Mouse (Mus musculus): Measurements from ENCODE around the gene Micall2. TPM values are rescaled to one million over a fixed set of nuclear protein-coding genes. Genes with fewer than 3 reads are reported as not detected.

Gene Micall2
- polyA plus RNA-seq, 1 experiment from 2014 or later, result 12.8 TPM

DNA sequence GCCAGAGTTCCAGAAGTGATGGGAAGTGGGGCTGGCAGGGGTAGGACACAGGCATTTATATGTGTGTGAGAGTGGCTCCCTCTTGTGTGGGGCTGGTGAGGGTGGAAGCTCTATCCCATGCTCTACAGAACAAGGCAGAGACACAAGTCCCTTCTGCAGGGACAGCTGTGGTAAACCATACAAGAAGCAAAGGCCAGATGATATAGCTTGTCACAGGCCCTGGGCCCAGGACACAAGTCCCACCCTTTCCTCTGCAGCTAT lies 60.5 kb downstream of the Micall2 start:
- Histone ChIP-seq H3K4me3 (ENCODE audit: low read depth, low read length) (no peak overlapping the region), H3K27ac (ENCODE audit: low read depth, low read length) (no peak overlapping the region), H3K27me3 (replicated peaks; ENCODE audit: control insufficient read depth, insufficient read depth, low read length) (peaks cover 23% of the 10 kb centered on the region), H3K36me3 (ENCODE audit: control insufficient read depth, insufficient read depth) (no peaks in the 10 kb centered on the region), H3K9ac (ENCODE audit: low read depth, low read length) (no peak overlapping the region), H3K4me2 (replicated peaks; ENCODE audit: low read depth) (no peak overlapping the region), H3K4me1 (replicated peaks; ENCODE audit: control insufficient read depth, insufficient read depth, low read length) (no peaks in the 10 kb centered on the region), H3K9me3 (ENCODE audit: control insufficient read depth) (no peaks in the 10 kb centered on the region)
- no peak for ATAC-seq
- peak; percentile 16; the same call in 1 of the 2 replicates for TF ChIP-seq CTCF (IDR thresholded peaks at IDR 0.05; ENCODE audit: low read depth)

DNA sequence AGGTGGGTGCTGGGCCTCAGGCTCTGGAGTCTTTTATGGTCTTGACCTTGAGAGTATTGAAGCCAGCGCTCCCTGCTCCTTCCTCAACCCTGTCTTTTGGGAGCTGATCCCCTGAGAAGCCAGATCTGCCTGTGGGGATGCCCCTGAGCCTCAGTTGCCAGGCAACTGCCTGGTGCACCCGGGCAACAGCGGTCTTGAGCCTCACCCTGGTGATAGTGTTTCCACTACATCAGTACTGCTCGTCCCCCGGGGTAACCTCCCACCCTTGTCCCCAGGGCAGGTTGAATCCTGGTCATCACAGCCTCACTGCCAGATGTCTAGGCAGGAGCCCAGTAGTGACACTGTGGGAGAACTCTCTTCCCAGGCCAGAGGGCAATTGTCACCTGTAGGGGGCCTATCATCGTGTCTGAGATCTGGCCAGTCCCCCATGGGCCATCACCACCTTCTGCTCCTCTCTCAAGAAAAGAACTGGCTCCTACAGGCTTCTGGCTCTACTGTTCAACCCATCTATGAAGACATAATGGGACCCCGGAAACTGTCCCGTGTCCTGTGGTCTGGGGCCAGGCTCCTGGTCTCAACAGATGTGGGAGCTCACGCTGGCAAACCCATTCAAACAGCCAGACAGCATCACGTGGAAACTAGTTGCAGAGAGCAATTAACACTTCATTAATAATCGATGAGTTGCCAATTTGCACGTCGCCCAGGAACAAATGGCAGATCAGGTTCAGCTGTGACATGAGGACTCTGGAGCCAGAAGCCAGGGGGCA lies 61.0 kb downstream of the Micall2 start:
- 28% methylated on average over 13 of the region's 13 CpGs for WGBS
- Histone ChIP-seq H3K4me3 (ENCODE audit: low read depth, low read length) (no peak overlapping the region), H3K9me3 (ENCODE audit: control insufficient read depth) (no peaks in the 10 kb centered on the region), H3K27ac (ENCODE audit: low read depth, low read length) (no peak overlapping the region), H3K4me1 (replicated peaks; ENCODE audit: control insufficient read depth, insufficient read depth, low read length) (no peaks in the 10 kb centered on the region), H3K4me2 (replicated peaks; ENCODE audit: low read depth) (no peak overlapping the region), H3K9ac (ENCODE audit: low read depth, low read length) (no peak overlapping the region), H3K36me3 (ENCODE audit: control insufficient read depth, insufficient read depth) (no peaks in the 10 kb centered on the region), H3K27me3 (replicated peaks; ENCODE audit: control insufficient read depth, insufficient read depth, low read length) (peaks cover 23% of the 10 kb centered on the region)
- no peak for ATAC-seq
- peak; percentile 27 for TF ChIP-seq CTCF (IDR thresholded peaks at IDR 0.05; ENCODE audit: low read depth)

DNA sequence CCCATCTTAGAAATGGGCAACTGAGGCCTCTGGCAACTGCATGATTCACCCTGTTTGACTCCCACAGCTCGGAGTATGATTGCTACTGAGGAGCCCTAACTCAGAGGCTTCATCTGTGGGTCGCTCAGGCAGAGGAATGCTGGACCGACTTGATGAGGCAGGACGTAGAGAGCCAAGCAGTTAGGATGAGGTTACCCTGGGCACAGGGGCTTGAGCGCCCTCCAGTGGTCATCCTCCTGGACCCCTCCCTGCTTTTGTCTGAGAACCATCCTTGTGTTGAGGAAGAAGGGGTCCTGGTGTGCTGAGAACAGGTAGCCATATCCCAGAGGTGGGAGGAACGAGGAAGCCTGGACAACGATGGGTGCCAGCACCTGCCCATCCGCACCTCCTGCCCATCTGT lies 66.8 kb downstream of the Micall2 start:
- Histone ChIP-seq H3K9me3 (ENCODE audit: control insufficient read depth) (no peaks in the 10 kb centered on the region), H3K4me1 (replicated peaks; ENCODE audit: control insufficient read depth, insufficient read depth, low read length) (no peaks in the 10 kb centered on the region), H3K27me3 (replicated peaks; ENCODE audit: control insufficient read depth, insufficient read depth, low read length) (peaks cover 57% of the 10 kb centered on the region), H3K27ac (ENCODE audit: low read depth, low read length) (no peak overlapping the region), H3K36me3 (ENCODE audit: control insufficient read depth, insufficient read depth) (no peaks in the 10 kb centered on the region), H3K4me2 (replicated peaks; ENCODE audit: low read depth) (no peak overlapping the region), H3K4me3 (ENCODE audit: low read depth, low read length) (no peak overlapping the region), H3K9ac (ENCODE audit: low read depth, low read length) (no peak overlapping the region)
- peak; percentile 77 for TF ChIP-seq CTCF (IDR thresholded peaks at IDR 0.05; ENCODE audit: low read depth)
- ATAC-seq, result no peak
- WGBS, result 14% methylated on average over 8 of the region's 8 CpGs

DNA sequence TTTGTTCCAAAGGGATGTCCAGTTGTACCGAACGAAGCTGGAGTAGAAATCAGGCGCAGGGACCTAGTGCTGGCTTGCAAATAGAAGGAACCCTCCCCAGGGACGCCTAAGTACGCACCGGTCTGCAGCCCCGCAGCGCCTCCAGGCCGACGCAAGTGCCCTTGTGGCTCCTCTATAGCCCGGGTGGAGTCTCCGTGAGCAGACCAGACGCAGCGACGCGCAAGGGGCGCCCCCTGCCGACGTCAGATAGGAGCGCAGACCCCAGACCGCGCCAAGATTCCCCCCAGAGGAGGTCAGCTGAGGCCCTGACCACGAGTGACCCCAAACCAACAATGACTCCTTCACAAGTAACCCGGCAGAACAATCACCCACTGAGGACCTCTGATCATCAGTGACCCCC lies 67.6 kb downstream of the Micall2 start:
- Histone ChIP-seq H3K9me3 (ENCODE audit: control insufficient read depth) (no peaks in the 10 kb centered on the region), H3K9ac (ENCODE audit: low read depth, low read length) (no peak overlapping the region), H3K27ac (ENCODE audit: low read depth, low read length) (no peak overlapping the region), H3K36me3 (ENCODE audit: control insufficient read depth, insufficient read depth) (no peaks in the 10 kb centered on the region), H3K4me3 (ENCODE audit: low read depth, low read length) (no peak overlapping the region), H3K27me3 (replicated peaks; ENCODE audit: control insufficient read depth, insufficient read depth, low read length) (peaks cover 55% of the 10 kb centered on the region), H3K4me2 (replicated peaks; ENCODE audit: low read depth) (no peak overlapping the region), H3K4me1 (replicated peaks; ENCODE audit: control insufficient read depth, insufficient read depth, low read length) (no peaks in the 10 kb centered on the region)
- TF ChIP-seq CTCF (IDR thresholded peaks at IDR 0.05; ENCODE audit: low read depth), result peak; percentile 97
- WGBS, result 1% methylated on average over 24 of the region's 24 CpGs
- peak; percentile 41; the same call in 1 of the 2 replicates for ATAC-seq

DNA sequence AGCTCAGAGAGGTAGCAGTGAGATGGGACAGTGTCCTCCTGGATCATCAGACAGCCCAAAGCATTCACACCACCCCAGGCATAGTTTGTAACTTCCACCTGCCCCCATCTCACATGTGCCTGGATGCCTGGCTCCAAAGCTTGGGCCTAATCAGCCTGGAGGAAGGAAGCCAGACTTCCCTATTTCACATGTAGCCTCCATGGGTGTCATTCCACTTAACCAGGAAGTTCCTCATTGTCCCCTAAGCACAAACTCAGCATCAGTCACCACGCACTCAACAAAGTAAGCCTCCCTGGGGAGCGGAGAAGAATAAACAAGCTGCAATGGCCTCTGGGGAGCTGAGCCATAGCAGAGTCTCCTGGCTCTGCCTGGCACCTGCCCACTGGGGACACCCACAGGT lies 69.6 kb downstream of the Micall2 start:
- ATAC-seq, result no peak
- Histone ChIP-seq H3K4me2 (replicated peaks; ENCODE audit: low read depth) (no peak overlapping the region), H3K9ac (ENCODE audit: low read depth, low read length) (no peak overlapping the region), H3K36me3 (ENCODE audit: control insufficient read depth, insufficient read depth) (no peaks in the 10 kb centered on the region), H3K27me3 (replicated peaks; ENCODE audit: control insufficient read depth, insufficient read depth, low read length) (peaks cover 38% of the 10 kb centered on the region), H3K4me3 (ENCODE audit: low read depth, low read length) (no peak overlapping the region), H3K27ac (ENCODE audit: low read depth, low read length) (no peak overlapping the region), H3K9me3 (ENCODE audit: control insufficient read depth) (no peaks in the 10 kb centered on the region), H3K4me1 (replicated peaks; ENCODE audit: control insufficient read depth, insufficient read depth, low read length) (no peaks in the 10 kb centered on the region)
- WGBS, result 52% methylated on average over 2 of the region's 2 CpGs
- TF ChIP-seq CTCF (IDR thresholded peaks at IDR 0.05; ENCODE audit: low read depth), result no peak

DNA sequence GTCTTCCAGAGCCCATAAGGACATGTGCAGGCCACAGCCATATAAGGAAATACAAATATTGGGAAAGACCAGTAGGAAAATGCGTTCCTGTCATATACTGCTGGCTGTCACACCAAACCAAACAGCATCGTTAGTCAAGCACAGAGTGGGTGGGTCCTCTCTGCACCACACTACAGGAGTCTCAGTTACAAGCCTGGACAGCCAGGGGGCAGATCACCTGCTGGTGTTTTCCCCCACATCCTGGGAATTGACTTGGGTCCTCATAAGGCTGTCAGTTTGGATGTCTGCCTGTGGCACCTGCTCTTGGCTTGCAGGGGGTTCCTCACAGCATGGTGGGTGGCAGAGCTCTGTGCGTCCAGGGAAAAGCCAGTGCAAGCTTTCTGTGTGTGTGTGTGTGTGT lies 70.8 kb downstream of the Micall2 start:
- H3K4me1 ChIP-seq (replicated peaks; ENCODE audit: control insufficient read depth, insufficient read depth, low read length), result no peaks in the 10 kb centered on the region
- peaks cover 40% of the 10 kb centered on the region for H3K27me3 ChIP-seq (replicated peaks; ENCODE audit: control insufficient read depth, insufficient read depth, low read length)
- no peak overlapping the region for H3K4me2 ChIP-seq (replicated peaks; ENCODE audit: low read depth)
- no peaks in the 10 kb centered on the region for H3K9me3 ChIP-seq (ENCODE audit: control insufficient read depth)
- ATAC-seq, result 0 out of 2 replicates have a peak, but pooled peaks have one; percentile 23
- peak; percentile 57 for TF ChIP-seq CTCF (IDR thresholded peaks at IDR 0.05; ENCODE audit: low read depth)
- H3K9ac ChIP-seq (ENCODE audit: low read depth, low read length), result no peak overlapping the region
- no peaks in the 10 kb centered on the region for H3K36me3 ChIP-seq (ENCODE audit: control insufficient read depth, insufficient read depth)
- no peak overlapping the region for H3K4me3 ChIP-seq (ENCODE audit: low read depth, low read length)
- WGBS, result 46% methylated on average over 3 of the region's 3 CpGs
- no peak overlapping the region for H3K27ac ChIP-seq (ENCODE audit: low read depth, low read length)
